ENCODE assay signal across 15 mouse cellular contexts in genomic region chr14:102965841-102966240, GRCm38 (mm10).
"Had no signal": no experiment of that assay in that cellular context is flagged by ENCODE, and none has a peak within 500 bp of the region (broad histone marks: within the 10 kb centered on the region; RNA-seq: fewer than 3 reads in every experiment).

No protein-coding gene starts in this region.

- H3K4me1 ChIP-seq: liver, embryonic 13.5 days; neural tube, embryonic 12.5 days had no signal

- H3K27me3 ChIP-seq: liver, embryonic 13.5 days; neural tube, embryonic 12.5 days had no signal

- H3K36me3 ChIP-seq: liver, embryonic 13.5 days; neural tube, embryonic 12.5 days had no signal

- H3K27ac ChIP-seq: liver, embryonic 13.5 days; neural tube, embryonic 12.5 days had no signal

- H3K4me2 ChIP-seq: liver, embryonic 13.5 days; midbrain, embryonic 11.5 days; neural tube, embryonic 12.5 days had no signal

- H3K9ac ChIP-seq: liver, embryonic 13.5 days; neural tube, embryonic 12.5 days had no signal

- H3K4me3 ChIP-seq: left cerebral cortex, adult 2 months; liver, embryonic 13.5 days; neural tube, embryonic 12.5 days had no signal

- H3K9me3 ChIP-seq: liver, embryonic 13.5 days; neural tube, embryonic 12.5 days had no signal

- DNase-seq: kidney, adult 18-20 months; kidney, adult 9 months; kidney, postnatal 14 days; kidney, postnatal 4 days; layer of hippocampus, adult 9-11 months; layer of hippocampus, postnatal 36 days; liver, embryonic 13.5 days; lung, adult 2 months; lung, postnatal 14 days; lung, postnatal 4 days; midbrain, embryonic 14.5 days; thymus, postnatal 25 days had no signal
